Mouse (Mus musculus) myocyte (in vitro differentiated cells): ENCODE measurements at regions not wholly inside any gene's neighbourhood (a gene's known extent, or its start where the extent isn't known, plus 50 kb on each side); places are given as distances from the start of the nearest gene placed in this dataset.

Source experiments
- H3K27me3 ChIP-seq: one replicate; pipeline ENCODE4 v1.6.1; 2011; ENCODE audit not compliant: control insufficient read depth, insufficient read depth, insufficient read length
- H3K36me3 ChIP-seq: one replicate; pipeline ENCODE4 v1.6.1; 2011; ENCODE audit not compliant: control insufficient read depth, insufficient read depth
- H3K4me2 ChIP-seq: one replicate; pipeline ENCODE4 v1.6.1; 2011; ENCODE audit warnings: low read depth, control low read depth
- H3K4me3 ChIP-seq: one replicate; pipeline ENCODE4 v1.5.1; 2011; ENCODE audit warnings: mild to moderate bottlenecking, control low read depth, moderate library complexity
- H3K79me2 ChIP-seq: one replicate; pipeline ENCODE4 v1.6.1; 2011; ENCODE audit not compliant: control insufficient read depth, insufficient read depth
- H3ac ChIP-seq: one replicate; pipeline ENCODE4 v1.6.1; 2011; ENCODE audit not compliant: control insufficient read depth, insufficient read length
- CEBPB ChIP-seq: IDR thresholded peaks from 2 replicates; pipeline ENCODE4 v1.6.1; 2011; ENCODE audit warnings: mild to moderate bottlenecking, moderate library complexity; ENCODE audit not compliant: poor library complexity, insufficient read depth, severe bottlenecking
- E2F4 ChIP-seq: IDR thresholded peaks from one replicate; pipeline ENCODE4 v1.6.1; 2011; ENCODE audit warnings: mild to moderate bottlenecking, control low read depth, moderate library complexity; ENCODE audit not compliant: insufficient read depth
- MAX ChIP-seq: IDR thresholded peaks from one replicate; pipeline ENCODE4 v1.6.1; 2011; ENCODE audit warnings: low read depth, mild to moderate bottlenecking, control low read depth
- MYOD1 ChIP-seq, 3 experiments: IDR thresholded peaks; one replicate each; pipeline ENCODE4 v1.6.1; 2011; ENCODE audit warnings: control low read depth in 2 of 3, low read depth in 2 of 3, mild to moderate bottlenecking in 2 of 3, moderate library complexity in 1 of 3; ENCODE audit not compliant: insufficient read length in 2 of 3, control insufficient read depth in 1 of 3
- MYOG ChIP-seq, 3 experiments: IDR thresholded peaks; one replicate each; pipeline ENCODE4 v1.6.1; 2011; ENCODE audit warnings: control low read depth in 2 of 3, low read depth in 2 of 3, mild to moderate bottlenecking in 2 of 3; ENCODE audit not compliant: insufficient read length in 2 of 3, control insufficient read depth in 1 of 3, insufficient read depth in 1 of 3
- POLR2A ChIP-seq: IDR thresholded peaks from one replicate; pipeline ENCODE4 v1.6.1; 2011; ENCODE audit warnings: low read depth, mild to moderate bottlenecking, control low read depth, moderate library complexity; ENCODE audit not compliant: insufficient read length
- POLR2AphosphoS2 ChIP-seq: IDR thresholded peaks from one replicate; pipeline ENCODE4 v1.6.1; 2011; ENCODE audit warnings: low read depth, control low read depth; ENCODE audit not compliant: insufficient read length
- REST ChIP-seq: IDR thresholded peaks from one replicate; pipeline ENCODE4 v1.6.1; 2011; ENCODE audit warnings: mild to moderate bottlenecking, control low read depth, moderate library complexity; ENCODE audit not compliant: insufficient read depth, insufficient read length
- SRF ChIP-seq: IDR thresholded peaks from one replicate; pipeline ENCODE4 v1.6.1; 2011; ENCODE audit warnings: low read depth; ENCODE audit not compliant: control insufficient read depth, insufficient read length
- TCF12 ChIP-seq: IDR thresholded peaks from one replicate; pipeline ENCODE4 v1.6.1; 2011; ENCODE audit warnings: mild to moderate bottlenecking, control low read depth; ENCODE audit not compliant: poor library complexity, insufficient read depth, severe bottlenecking
- TCF3 ChIP-seq: IDR thresholded peaks from one replicate; pipeline ENCODE4 v1.6.1; 2011; ENCODE audit warnings: low read depth, control low read depth; ENCODE audit not compliant: insufficient read length
- USF1 ChIP-seq: IDR thresholded peaks from one replicate; pipeline ENCODE4 v1.6.1; 2011; ENCODE audit warnings: low read depth, mild to moderate bottlenecking, control low read depth, moderate library complexity

DNA sequence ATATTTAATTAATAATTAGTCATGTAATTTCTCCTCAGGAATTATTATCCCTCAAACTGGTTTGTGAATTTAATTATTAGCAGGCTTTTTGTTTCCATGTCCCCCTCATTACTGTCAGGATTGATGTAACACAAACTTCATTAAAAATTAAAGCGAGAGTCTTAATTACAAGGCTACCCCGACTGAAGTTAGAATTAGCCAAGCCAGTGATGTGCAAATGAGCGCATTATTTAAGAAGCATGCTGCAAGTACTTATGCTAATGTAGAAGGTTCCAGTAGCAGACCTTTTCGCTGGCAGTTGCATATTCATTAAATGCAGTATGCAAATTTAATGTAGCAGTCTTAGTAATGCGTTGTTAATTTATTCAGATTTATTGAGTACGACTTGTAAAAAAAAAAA is 84.0 kb upstream of the Foxb1 start:
- Histone ChIP-seq H3K4me3 (no peak overlapping the region), H3K27me3 (peaks cover 17% of the 10 kb centered on the region)

DNA sequence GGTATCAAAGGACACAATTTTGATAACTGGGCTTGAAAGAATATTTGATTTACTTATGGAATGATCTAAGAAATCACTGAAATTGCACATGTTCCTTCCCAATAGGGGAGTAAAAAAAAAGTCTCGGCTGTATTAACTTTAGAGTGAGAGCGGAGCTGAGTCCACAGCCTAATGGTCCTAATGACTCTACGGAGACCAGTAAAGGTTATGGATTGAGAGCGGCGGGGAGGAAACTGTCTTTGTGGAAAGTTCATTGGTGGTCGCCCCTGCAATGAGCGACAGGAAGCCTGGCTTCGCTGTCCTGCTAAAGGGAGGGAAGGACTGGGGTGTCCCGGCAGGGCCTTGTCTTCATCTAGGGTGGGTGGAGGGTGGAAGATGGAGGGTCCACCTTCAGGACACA is 84.5 kb upstream of the Foxb1 start:
- H3K4me3 ChIP-seq = no peak overlapping the region
- H3K4me2 ChIP-seq = no peak overlapping the region
- no peaks in the 10 kb centered on the region for H3K79me2 ChIP-seq
- H3K27me3 ChIP-seq = peaks cover 17% of the 10 kb centered on the region
- no peak for TF ChIP-seq POLR2A
- TF ChIP-seq E2F4 = no peak
- TF ChIP-seq MYOD1 (IDR thresholded peaks at IDR 0.05; ENCODE audit: control insufficient read depth in 1 of 3, insufficient read length in 2 of 3, low read depth in 2 of 3) = no peak
- no peak for TF ChIP-seq POLR2AphosphoS2
- TF ChIP-seq REST = no peak
- no peak for TF ChIP-seq TCF3
- TF ChIP-seq SRF = no peak
- no peak for TF ChIP-seq MYOG (IDR thresholded peaks at IDR 0.05; ENCODE audit: control insufficient read depth in 1 of 3, insufficient read depth in 1 of 3, insufficient read length in 2 of 3, low read depth in 2 of 3)
- TF ChIP-seq TCF12 = no peak
- no peak for TF ChIP-seq USF1
- TF ChIP-seq MAX = no peak
- TF ChIP-seq CEBPB = no peak
- H3ac ChIP-seq = no peak overlapping the region
- H3K36me3 ChIP-seq = no peaks in the 10 kb centered on the region

More for the DNA sequence above, 84.0 kb upstream of the Foxb1 start:
- H3K79me2 ChIP-seq = no peaks in the 10 kb centered on the region
- H3K4me2 ChIP-seq = no peak overlapping the region
- no peak for TF ChIP-seq E2F4
- no peak for TF ChIP-seq USF1
- no peak for TF ChIP-seq POLR2AphosphoS2
- TF ChIP-seq MYOD1 (IDR thresholded peaks at IDR 0.05; ENCODE audit: control insufficient read depth in 1 of 3, insufficient read length in 2 of 3, low read depth in 2 of 3) = no peak
- TF ChIP-seq TCF3 = no peak
- TF ChIP-seq CEBPB = no peak
- no peak for TF ChIP-seq TCF12
- no peak for TF ChIP-seq POLR2A
- TF ChIP-seq MAX = no peak
- TF ChIP-seq SRF = no peak
- TF ChIP-seq REST = no peak
- no peak for TF ChIP-seq MYOG (IDR thresholded peaks at IDR 0.05; ENCODE audit: control insufficient read depth in 1 of 3, insufficient read depth in 1 of 3, insufficient read length in 2 of 3, low read depth in 2 of 3)
- no peak overlapping the region for H3ac ChIP-seq
- no peaks in the 10 kb centered on the region for H3K36me3 ChIP-seq

DNA sequence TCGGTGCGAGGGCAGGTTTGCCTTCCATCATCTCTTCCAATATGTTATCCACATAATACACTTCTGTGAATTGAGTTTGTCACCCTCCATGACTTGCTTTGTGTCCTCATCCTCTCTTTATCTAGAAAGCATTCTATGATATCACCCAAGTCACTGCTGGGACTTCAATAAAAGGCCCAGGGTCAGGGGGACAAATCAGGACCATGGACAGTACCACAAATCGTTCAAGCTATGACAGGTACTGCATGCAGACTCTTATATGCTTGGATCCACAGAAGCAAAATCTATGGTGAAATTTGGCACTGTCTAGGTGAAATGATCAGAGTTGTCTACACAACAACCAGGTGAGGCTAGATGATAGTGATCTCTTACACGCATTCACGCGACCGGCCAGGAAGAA is 95.9 kb upstream of the Foxb1 start:
- Histone ChIP-seq H3K36me3 (no peaks in the 10 kb centered on the region), H3ac (no peak overlapping the region), H3K27me3 (peaks cover 5% of the 10 kb centered on the region), H3K4me3 (no peak overlapping the region), H3K79me2 (no peaks in the 10 kb centered on the region), H3K4me2 (no peak overlapping the region)
- TF ChIP-seq REST = peak; percentile 76
- no peak for TF ChIP-seq MAX

DNA sequence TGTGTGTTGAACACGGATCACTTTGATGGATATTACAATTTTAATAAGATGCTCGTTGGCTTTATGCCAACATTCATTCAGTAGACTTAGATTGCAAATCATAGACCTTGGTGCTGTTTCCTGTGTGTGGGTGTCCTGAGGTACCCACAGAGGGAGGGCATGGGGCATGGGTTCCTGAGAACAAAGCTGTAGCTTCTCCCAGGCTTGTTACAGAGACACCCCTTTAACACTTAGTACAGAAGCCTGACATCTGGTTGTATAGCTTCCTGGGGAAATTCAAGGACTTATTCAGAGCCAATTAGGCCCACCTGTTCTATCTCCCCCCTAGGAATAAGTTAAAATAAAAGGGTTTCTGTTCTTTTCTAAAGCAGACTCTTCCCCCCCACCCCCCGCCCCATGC is 97.9 kb upstream of the Foxb1 start:
- H3K27me3 ChIP-seq = no peaks in the 10 kb centered on the region
- no peak overlapping the region for H3K4me2 ChIP-seq
- H3K4me3 ChIP-seq = no peak overlapping the region
- TF ChIP-seq TCF3 (no peak), CEBPB (no peak), POLR2AphosphoS2 (no peak), MYOG (IDR thresholded peaks at IDR 0.05; ENCODE audit: control insufficient read depth in 1 of 3, insufficient read depth in 1 of 3, insufficient read length in 2 of 3, low read depth in 2 of 3) (no peak), MYOD1 (IDR thresholded peaks at IDR 0.05; ENCODE audit: control insufficient read depth in 1 of 3, insufficient read length in 2 of 3, low read depth in 2 of 3) (no peak), MAX (no peak), REST (no peak), SRF (no peak), E2F4 (no peak), USF1 (no peak), POLR2A (no peak), TCF12 (no peak)
- H3K36me3 ChIP-seq = no peaks in the 10 kb centered on the region
- H3ac ChIP-seq = no peak overlapping the region
- no peaks in the 10 kb centered on the region for H3K79me2 ChIP-seq

DNA sequence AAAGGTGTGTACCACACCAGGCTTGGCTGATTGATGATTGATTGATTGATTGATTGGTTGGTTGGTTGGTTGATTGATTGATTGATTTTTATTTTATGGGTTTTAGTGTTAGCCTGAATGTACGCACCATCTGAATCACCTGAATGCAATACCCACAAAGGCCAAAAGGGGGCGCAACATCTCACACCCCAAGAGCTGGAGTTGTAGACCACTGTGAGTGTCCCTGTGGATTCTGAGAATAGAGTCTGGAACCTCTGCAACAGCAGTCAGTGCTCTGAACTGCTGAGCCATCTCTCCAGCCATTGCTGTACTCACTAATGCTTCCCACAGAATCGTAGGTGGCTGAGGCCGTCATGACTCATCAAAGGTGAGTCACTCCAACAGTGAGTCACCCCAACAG is 109.4 kb upstream of the Foxb1 start:
- Histone ChIP-seq H3K79me2 (no peaks in the 10 kb centered on the region), H3K4me3 (no peak overlapping the region), H3K27me3 (no peaks in the 10 kb centered on the region), H3K4me2 (no peak overlapping the region), H3K36me3 (no peaks in the 10 kb centered on the region), H3ac (no peak overlapping the region)
- TF ChIP-seq POLR2A (no peak), E2F4 (no peak), CEBPB (no peak), USF1 (no peak), TCF3 (no peak), SRF (no peak), TCF12 (no peak), POLR2AphosphoS2 (no peak), MAX (no peak), MYOD1 (IDR thresholded peaks at IDR 0.05; ENCODE audit: control insufficient read depth in 1 of 3, insufficient read length in 2 of 3, low read depth in 2 of 3) (no peak), MYOG (IDR thresholded peaks at IDR 0.05; ENCODE audit: control insufficient read depth in 1 of 3, insufficient read depth in 1 of 3, insufficient read length in 2 of 3, low read depth in 2 of 3) (no peak), REST (no peak)
